Mouse (Mus musculus): Measurements from ENCODE around the gene 4930412O13Rik. TPM values are rescaled to one million over a fixed set of nuclear protein-coding genes. Genes with fewer than 3 reads are reported as not detected.

Gene 4930412O13Rik
- polyA plus RNA-seq, 1 experiment: 2.6 TPM

GRCm38 (mm10) chr2:9882371-9882925 is 1.4 kb downstream of the 4930412O13Rik start:
- DNase-seq (ENCODE audit: low read depth): peak; percentile 68
- no peak for TF ChIP-seq POLR2A (IDR thresholded peaks at IDR 0.05; ENCODE audit: borderline replicate concordance, extremely low read depth, insufficient read depth, insufficient read length, poor library complexity, severe bottlenecking)
- TF ChIP-seq CTCF (IDR thresholded peaks at IDR 0.05; ENCODE audit: borderline replicate concordance, extremely low read depth, insufficient read depth, insufficient read length): no peak

DNA sequence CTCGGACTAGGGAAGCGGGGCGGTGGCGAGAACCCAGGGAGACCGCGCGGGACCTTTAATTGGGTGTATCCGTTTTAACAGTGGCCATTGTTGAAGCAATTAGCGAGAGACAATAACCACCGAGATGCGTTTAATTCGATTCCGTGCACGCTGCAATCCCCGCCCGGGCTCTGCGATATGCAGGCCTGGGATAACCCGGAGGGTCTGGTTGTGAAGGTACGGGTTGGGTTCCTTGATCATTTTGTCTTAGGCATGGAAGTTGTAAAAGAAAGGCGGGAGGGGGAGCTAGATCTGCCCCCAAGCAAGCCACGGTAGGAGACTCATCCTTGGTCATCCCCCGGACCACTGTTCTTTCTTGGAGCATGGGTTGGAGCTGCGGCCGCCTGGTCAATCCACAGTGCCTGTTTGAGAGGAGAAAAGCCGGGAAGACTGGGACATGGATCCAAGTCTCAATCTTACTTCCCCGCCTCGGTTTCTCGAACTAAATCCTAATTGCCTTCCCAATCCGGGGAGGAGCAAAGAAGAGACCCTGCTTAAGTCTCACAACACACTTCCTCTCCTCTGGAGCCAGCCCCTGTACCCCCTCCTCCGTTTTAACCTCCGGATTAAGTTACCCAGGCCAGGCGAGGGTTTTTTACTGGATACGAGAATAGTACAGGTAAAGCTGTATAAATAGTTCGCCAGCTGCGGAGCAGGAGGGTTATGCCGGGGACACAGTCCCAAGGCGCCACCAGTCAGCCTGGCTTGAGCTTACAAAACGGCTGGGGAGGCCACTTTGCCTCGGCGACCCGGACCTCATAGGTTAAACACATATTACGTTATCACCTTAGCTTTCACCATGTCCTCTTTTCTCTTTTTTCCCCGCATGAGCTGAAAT is 2.1 kb downstream of the 4930412O13Rik start:
- DNase-seq (ENCODE audit: low read depth): peak; percentile 54
- TF ChIP-seq POLR2A (IDR thresholded peaks at IDR 0.05; ENCODE audit: borderline replicate concordance, extremely low read depth, insufficient read depth, insufficient read length, poor library complexity, severe bottlenecking) (no peak), CTCF (IDR thresholded peaks at IDR 0.05; ENCODE audit: borderline replicate concordance, extremely low read depth, insufficient read depth, insufficient read length) (no peak)

GRCm38 (mm10) chr2:9883803-9884532 is 2.9 kb downstream of the 4930412O13Rik start:
- no peak for DNase-seq (ENCODE audit: low read depth)
- TF ChIP-seq CTCF (IDR thresholded peaks at IDR 0.05; ENCODE audit: borderline replicate concordance, extremely low read depth, insufficient read depth, insufficient read length): no peak
- TF ChIP-seq POLR2A (IDR thresholded peaks at IDR 0.05; ENCODE audit: borderline replicate concordance, extremely low read depth, insufficient read depth, insufficient read length, poor library complexity, severe bottlenecking): no peak

DNA sequence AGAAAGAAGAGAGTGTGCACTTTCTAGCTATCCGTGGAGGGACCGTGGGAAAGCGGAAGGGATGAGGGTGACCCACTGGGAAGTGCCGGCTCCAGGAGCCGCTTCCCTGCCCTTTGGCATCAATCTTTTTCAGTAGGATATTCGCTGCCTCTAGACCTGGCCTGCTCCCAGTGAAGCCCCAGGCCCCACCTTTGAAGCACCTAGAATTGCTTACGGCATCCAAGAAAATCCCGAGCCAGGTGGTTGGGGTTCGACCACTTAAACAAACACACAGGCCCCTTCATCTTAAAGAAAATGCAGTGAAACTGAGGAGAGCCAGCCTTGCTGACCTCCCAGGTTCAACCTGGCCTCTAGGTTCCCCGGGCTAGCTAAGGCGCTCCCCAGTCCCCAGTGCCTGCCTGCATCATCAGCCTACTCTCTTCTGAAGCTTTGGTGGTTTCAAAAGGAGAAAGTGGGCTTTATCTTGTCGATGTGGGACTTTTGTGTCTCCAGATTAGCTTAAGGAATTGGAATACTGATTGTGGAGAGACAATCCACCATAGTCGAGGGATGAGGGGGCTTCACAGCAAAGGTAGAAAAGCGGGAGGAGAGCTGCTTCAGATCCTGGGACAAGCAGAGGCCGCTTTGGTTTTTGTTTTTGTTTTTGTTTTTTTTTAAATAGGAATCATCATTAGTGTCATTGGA is 3.6 kb downstream of the 4930412O13Rik start:
- DNase-seq (ENCODE audit: low read depth): peak; percentile 40

DNA sequence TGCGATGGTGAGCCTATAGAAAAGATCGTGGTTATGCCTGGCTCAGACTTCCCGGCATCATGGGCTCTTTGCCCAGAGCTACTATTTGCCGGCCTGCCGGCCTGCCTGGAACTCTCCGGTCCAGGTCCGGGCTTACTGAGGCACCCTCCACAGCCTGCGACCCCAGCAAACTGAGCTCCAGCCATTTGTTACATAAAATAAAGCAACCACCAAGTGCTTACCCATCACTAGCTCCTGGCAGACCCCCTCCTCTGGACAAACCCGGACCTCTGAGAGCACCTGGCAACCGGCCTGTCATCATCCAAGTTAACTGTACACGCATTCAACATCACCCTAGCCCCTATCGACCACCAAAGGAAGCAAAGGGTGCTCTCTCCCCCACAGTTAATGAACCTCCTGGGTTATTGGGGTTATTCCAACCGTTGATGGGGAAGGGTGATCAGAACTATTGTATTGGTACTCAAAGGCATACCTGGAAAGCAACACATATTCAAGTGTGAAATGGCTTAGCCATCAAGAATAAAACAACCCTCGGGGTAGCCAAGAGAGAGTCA is 4.2 kb downstream of the 4930412O13Rik start:
- no peak for DNase-seq (ENCODE audit: low read depth)
- TF ChIP-seq CTCF (IDR thresholded peaks at IDR 0.05; ENCODE audit: borderline replicate concordance, extremely low read depth, insufficient read depth, insufficient read length) (no peak), POLR2A (IDR thresholded peaks at IDR 0.05; ENCODE audit: borderline replicate concordance, extremely low read depth, insufficient read depth, insufficient read length, poor library complexity, severe bottlenecking) (no peak)

More for the DNA sequence above, 3.6 kb downstream of the 4930412O13Rik start:
- no peak for TF ChIP-seq CTCF (IDR thresholded peaks at IDR 0.05; ENCODE audit: borderline replicate concordance, extremely low read depth, insufficient read depth, insufficient read length)
- no peak for TF ChIP-seq POLR2A (IDR thresholded peaks at IDR 0.05; ENCODE audit: borderline replicate concordance, extremely low read depth, insufficient read depth, insufficient read length, poor library complexity, severe bottlenecking)

- DNase-seq (ENCODE audit: low read depth): peak; percentile 12
- TF ChIP-seq CTCF (IDR thresholded peaks at IDR 0.05; ENCODE audit: borderline replicate concordance, extremely low read depth, insufficient read depth, insufficient read length) (no peak), POLR2A (IDR thresholded peaks at IDR 0.05; ENCODE audit: borderline replicate concordance, extremely low read depth, insufficient read depth, insufficient read length, poor library complexity, severe bottlenecking) (no peak)
These were observed 5.0 kb downstream of the 4930412O13Rik start for GRCm38 (mm10) chr2:9886031-9886430.

DNA sequence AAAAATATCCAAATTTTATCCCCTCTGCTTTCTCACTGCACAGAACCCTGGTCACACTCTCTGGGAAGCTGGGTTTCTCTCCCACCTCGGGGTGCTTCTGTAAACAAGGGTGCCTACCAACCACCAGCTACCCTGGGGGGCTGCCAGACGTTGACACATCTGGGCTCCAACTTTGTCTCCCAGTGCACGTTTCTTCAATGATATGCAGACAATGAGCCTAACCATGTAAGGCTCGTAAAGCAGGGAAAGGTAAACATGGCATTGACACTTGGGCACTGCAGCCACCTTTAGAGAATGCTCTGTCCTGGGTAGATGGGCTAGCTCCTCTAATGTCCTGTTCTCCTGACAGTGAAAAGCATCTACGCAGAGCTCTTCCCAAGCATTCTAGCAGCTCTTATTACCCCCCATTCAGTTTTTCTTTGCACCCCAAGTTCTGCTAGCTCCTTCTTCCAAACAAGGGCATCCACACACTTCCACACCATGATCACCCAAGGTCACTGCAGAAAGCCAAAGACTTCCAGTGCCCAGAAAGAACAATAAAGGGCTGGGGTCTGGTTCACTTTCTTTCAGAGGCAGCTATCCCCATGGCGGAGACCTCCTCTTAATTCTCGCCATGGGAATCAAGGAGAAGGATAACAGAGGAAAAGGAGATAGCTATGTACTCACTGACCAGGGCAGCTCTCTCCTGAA is 6.0 kb downstream of the 4930412O13Rik start:
- no peak for TF ChIP-seq POLR2A (IDR thresholded peaks at IDR 0.05; ENCODE audit: borderline replicate concordance, extremely low read depth, insufficient read depth, insufficient read length, poor library complexity, severe bottlenecking)
- TF ChIP-seq CTCF (IDR thresholded peaks at IDR 0.05; ENCODE audit: borderline replicate concordance, extremely low read depth, insufficient read depth, insufficient read length): no peak
- peak; percentile 9 for DNase-seq (ENCODE audit: low read depth)

DNA sequence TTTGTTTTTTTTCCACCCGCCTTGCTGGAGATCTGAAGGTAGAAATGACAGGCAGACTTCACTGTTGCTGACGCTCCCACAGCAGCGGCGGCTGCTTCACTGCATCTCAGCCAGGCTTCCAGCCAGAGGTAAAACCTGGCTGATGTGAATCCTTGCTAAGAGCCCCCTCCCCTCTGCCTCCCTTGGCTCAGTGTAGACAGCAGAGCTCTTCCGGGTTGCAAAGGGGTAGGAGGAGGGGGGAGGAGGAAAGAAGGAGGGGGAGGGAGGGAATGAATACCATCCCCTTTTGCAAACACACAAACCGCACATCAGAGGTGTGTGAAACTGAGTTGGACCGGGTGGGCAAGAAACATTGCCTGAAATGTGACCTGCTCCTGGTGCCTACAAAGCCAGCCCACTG is 6.6 kb downstream of the 4930412O13Rik start:
- peak; percentile 67 for DNase-seq (ENCODE audit: low read depth)
- TF ChIP-seq CTCF (IDR thresholded peaks at IDR 0.05; ENCODE audit: borderline replicate concordance, extremely low read depth, insufficient read depth, insufficient read length) (no peak), POLR2A (IDR thresholded peaks at IDR 0.05; ENCODE audit: borderline replicate concordance, extremely low read depth, insufficient read depth, insufficient read length, poor library complexity, severe bottlenecking) (no peak)

DNA sequence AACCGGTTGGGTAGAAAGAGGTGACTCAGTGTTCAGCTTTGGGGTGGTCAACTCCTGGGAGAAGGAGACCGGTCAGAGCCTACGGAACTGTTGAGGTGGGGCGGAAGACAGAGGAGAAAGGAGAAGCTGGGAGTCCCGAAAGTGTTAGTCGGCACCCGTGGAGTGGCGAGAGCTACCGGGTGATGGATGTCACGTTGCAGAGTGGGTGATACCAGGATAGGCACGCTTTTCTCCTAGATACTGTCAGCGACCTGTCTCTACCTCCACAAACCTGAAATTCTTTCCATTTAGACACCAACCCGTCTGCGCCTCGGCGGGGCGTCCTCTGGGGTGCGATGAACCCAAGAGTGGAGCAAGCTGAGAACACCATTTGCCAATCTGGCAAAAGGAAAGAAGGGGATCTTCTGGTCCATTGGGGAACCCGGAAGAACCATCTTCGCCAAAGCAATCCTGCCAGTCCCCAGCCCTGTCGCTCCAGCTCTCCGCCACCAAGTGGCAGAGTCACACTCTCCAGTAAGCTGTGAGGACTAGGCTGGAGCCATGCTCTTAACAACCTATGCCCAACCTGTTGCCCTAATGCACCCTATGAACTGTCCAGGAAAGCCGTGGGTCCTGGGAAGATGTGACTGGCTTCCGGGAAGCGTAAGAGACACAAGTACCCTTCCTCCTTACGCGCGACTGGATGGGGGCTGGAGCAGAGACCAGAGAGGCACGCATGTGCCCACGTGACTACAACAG is 8.0 kb downstream of the 4930412O13Rik start, which contains the start of gene 9230102O04Rik:
Gene 9230102O04Rik, minus strand, starts transcription at position 628 of the 738 bp plus-strand sequence.
- TF ChIP-seq CTCF (IDR thresholded peaks at IDR 0.05; ENCODE audit: borderline replicate concordance, extremely low read depth, insufficient read depth, insufficient read length) (peak; percentile 45; the same call in 1 of the 2 replicates), POLR2A (IDR thresholded peaks at IDR 0.05; ENCODE audit: borderline replicate concordance, extremely low read depth, insufficient read depth, insufficient read length, poor library complexity, severe bottlenecking) (no peak)
- DNase-seq (ENCODE audit: low read depth): peak; percentile 70
